Mouse (Mus musculus): Measurements from ENCODE around the gene Twsg1. TPM values are rescaled to one million over a fixed set of nuclear protein-coding genes. Genes with fewer than 3 reads are reported as not detected.

Twsg1 gene
- polyA plus RNA-seq, 1 experiment from 2014 or later = 92.9 TPM

- 0 out of 2 replicates have a peak, but pooled peaks cover 4% of the 10 kb centered on the region for H3K9me3 ChIP-seq
- H3K4me1 ChIP-seq = peaks cover 5% of the 10 kb centered on the region
- no peak for ATAC-seq (ENCODE audit: low FRiP score, low read depth)
- no peaks in the 10 kb centered on the region for H3K27me3 ChIP-seq
- WGBS = 88% methylated on average over 7 of the region's 7 CpGs
- H3K4me3 ChIP-seq = no peak overlapping the region
- no peak overlapping the region for H3K9ac ChIP-seq (replicated peaks)
- no peak overlapping the region for H3K27ac ChIP-seq (replicated peaks)
- H3K36me3 ChIP-seq = peaks cover 46% of the 10 kb centered on the region
- H3K4me2 ChIP-seq (replicated peaks) = no peak overlapping the region
Measured at GRCm38 (mm10) chr17:65930158-65930826, 20.7 kb downstream of the Twsg1 start.

GRCm38 (mm10) chr17:65929319-65929978, 21.6 kb downstream of the Twsg1 start:
- no peak overlapping the region for H3K4me2 ChIP-seq (replicated peaks)

GRCm38 (mm10) chr17:65927077-65927476, 23.9 kb downstream of the Twsg1 start:
- no peak overlapping the region for H3K4me2 ChIP-seq (replicated peaks)
- no peak for ATAC-seq (ENCODE audit: low FRiP score, low read depth)
- no peaks in the 10 kb centered on the region for H3K27me3 ChIP-seq
- H3K4me1 ChIP-seq = peaks cover 5% of the 10 kb centered on the region
- H3K9ac ChIP-seq (replicated peaks) = no peak overlapping the region
- H3K9me3 ChIP-seq = no peaks in the 10 kb centered on the region
- peaks cover 52% of the 10 kb centered on the region for H3K36me3 ChIP-seq
- H3K27ac ChIP-seq (replicated peaks) = no peak overlapping the region
- no peak overlapping the region for H3K4me3 ChIP-seq
- 78% methylated on average over 4 of the region's 4 CpGs for WGBS

More at GRCm38 (mm10) chr17:65929319-65929978, 21.6 kb downstream of the Twsg1 start:
- Histone ChIP-seq H3K36me3 (peaks cover 47% of the 10 kb centered on the region), H3K9me3 (0 out of 2 replicates have a peak, but pooled peaks cover 4% of the 10 kb centered on the region), H3K4me3 (no peak overlapping the region), H3K27me3 (no peaks in the 10 kb centered on the region), H3K9ac (replicated peaks) (no peak overlapping the region), H3K4me1 (peaks cover 5% of the 10 kb centered on the region), H3K27ac (replicated peaks) (no peak overlapping the region)
- WGBS = 90% methylated on average over 22 of the region's 22 CpGs
- ATAC-seq (ENCODE audit: low FRiP score, low read depth) = no peak

- Histone ChIP-seq H3K36me3 (peaks cover 60% of the 10 kb centered on the region), H3K4me3 (no peak overlapping the region), H3K4me2 (replicated peaks) (no peak overlapping the region), H3K27ac (replicated peaks) (no peak overlapping the region), H3K9me3 (no peaks in the 10 kb centered on the region), H3K4me1 (no peaks in the 10 kb centered on the region), H3K27me3 (no peaks in the 10 kb centered on the region), H3K9ac (replicated peaks) (no peak overlapping the region)
- 73% methylated on average over 5 of the region's 5 CpGs for WGBS
- no peak for ATAC-seq (ENCODE audit: low FRiP score, low read depth)
Measured at GRCm38 (mm10) chr17:65924218-65924617, 26.8 kb downstream of the Twsg1 start.

GRCm38 (mm10) chr17:65921975-65922374, 29.1 kb downstream of the Twsg1 start:
- Histone ChIP-seq H3K9me3 (no peaks in the 10 kb centered on the region), H3K4me3 (no peak overlapping the region), H3K9ac (replicated peaks) (no peak overlapping the region), H3K27me3 (no peaks in the 10 kb centered on the region), H3K36me3 (peaks cover 48% of the 10 kb centered on the region), H3K4me2 (replicated peaks) (no peak overlapping the region), H3K4me1 (no peaks in the 10 kb centered on the region), H3K27ac (replicated peaks) (no peak overlapping the region)
- ATAC-seq (ENCODE audit: low FRiP score, low read depth) = no peak
- WGBS = 74% methylated on average over 6 of the region's 6 CpGs

GRCm38 (mm10) chr17:65919235-65919634, 31.8 kb downstream of the Twsg1 start:
- ATAC-seq (ENCODE audit: low FRiP score, low read depth) = no peak
- H3K9me3 ChIP-seq = no peaks in the 10 kb centered on the region
- no peak overlapping the region for H3K4me2 ChIP-seq (replicated peaks)
- H3K36me3 ChIP-seq = peaks cover 27% of the 10 kb centered on the region
- peaks cover 14% of the 10 kb centered on the region for H3K4me1 ChIP-seq
- no peak overlapping the region for H3K27ac ChIP-seq (replicated peaks)
- H3K27me3 ChIP-seq = no peaks in the 10 kb centered on the region
- 82% methylated on average over 3 of the region's 3 CpGs for WGBS
- H3K4me3 ChIP-seq = no peak overlapping the region
- no peak overlapping the region for H3K9ac ChIP-seq (replicated peaks)

GRCm38 (mm10) chr17:65916135-65916668, 34.8 kb downstream of the Twsg1 start:
- Histone ChIP-seq H3K27ac (replicated peaks) (peak overlapping the region; percentile 56), H3K4me2 (replicated peaks) (no peak overlapping the region), H3K9ac (replicated peaks) (no peak overlapping the region), H3K27me3 (no peaks in the 10 kb centered on the region), H3K4me3 (no peak overlapping the region), H3K9me3 (no peaks in the 10 kb centered on the region), H3K36me3 (0 out of 2 replicates have a peak, but pooled peaks cover 5% of the 10 kb centered on the region), H3K4me1 (peaks cover 17% of the 10 kb centered on the region)
- peak; percentile 85 for ATAC-seq (ENCODE audit: low FRiP score, low read depth)
- WGBS = 20% methylated on average over 8 of the region's 8 CpGs

- Histone ChIP-seq H3K4me1 (peaks cover 17% of the 10 kb centered on the region), H3K9ac (replicated peaks) (no peak overlapping the region), H3K27me3 (no peaks in the 10 kb centered on the region), H3K4me3 (no peak overlapping the region), H3K9me3 (no peaks in the 10 kb centered on the region), H3K27ac (replicated peaks) (no peak overlapping the region), H3K4me2 (replicated peaks) (no peak overlapping the region), H3K36me3 (no peaks in the 10 kb centered on the region)
- 0 out of 2 replicates have a peak, but pooled peaks have one; percentile 38 for ATAC-seq (ENCODE audit: low FRiP score, low read depth)
- WGBS = 54% methylated on average over 6 of the region's 6 CpGs
Measured at GRCm38 (mm10) chr17:65914083-65914482, 36.9 kb downstream of the Twsg1 start.

GRCm38 (mm10) chr17:65912202-65912601, 38.8 kb downstream of the Twsg1 start:
- H3K9ac ChIP-seq (replicated peaks) = no peak overlapping the region
- H3K27ac ChIP-seq (replicated peaks) = no peak overlapping the region
- H3K9me3 ChIP-seq = no peaks in the 10 kb centered on the region
- ATAC-seq (ENCODE audit: low FRiP score, low read depth) = no peak
- peaks cover 17% of the 10 kb centered on the region for H3K4me1 ChIP-seq
- no peak overlapping the region for H3K4me3 ChIP-seq
- H3K36me3 ChIP-seq = no peaks in the 10 kb centered on the region
- no peaks in the 10 kb centered on the region for H3K27me3 ChIP-seq
- 94% methylated on average over 2 of the region's 2 CpGs for WGBS
- no peak overlapping the region for H3K4me2 ChIP-seq (replicated peaks)

GRCm38 (mm10) chr17:65911285-65912069, 39.5 kb downstream of the Twsg1 start:
- Histone ChIP-seq H3K4me2 (replicated peaks) (no peak overlapping the region), H3K4me1 (peaks cover 19% of the 10 kb centered on the region), H3K27me3 (no peaks in the 10 kb centered on the region), H3K9ac (replicated peaks) (no peak overlapping the region), H3K9me3 (no peaks in the 10 kb centered on the region), H3K36me3 (no peaks in the 10 kb centered on the region), H3K4me3 (no peak overlapping the region), H3K27ac (replicated peaks) (no peak overlapping the region)
- ATAC-seq (ENCODE audit: low FRiP score, low read depth) = no peak
- 81% methylated on average over 15 of the region's 15 CpGs for WGBS

- Histone ChIP-seq H3K36me3 (no peaks in the 10 kb centered on the region), H3K27me3 (no peaks in the 10 kb centered on the region), H3K4me1 (0 out of 2 replicates have a peak, but pooled peaks cover 3% of the 10 kb centered on the region), H3K4me3 (no peak overlapping the region), H3K9me3 (no peaks in the 10 kb centered on the region), H3K9ac (replicated peaks) (no peak overlapping the region), H3K4me2 (replicated peaks) (no peak overlapping the region), H3K27ac (replicated peaks) (no peak overlapping the region)
- no peak for ATAC-seq (ENCODE audit: low FRiP score, low read depth)
Measured at GRCm38 (mm10) chr17:65908270-65908669, 42.8 kb downstream of the Twsg1 start.

Measured in midbrain, embryonic 12.5 days (tissue).